Mouse (Mus musculus) testis, adult 2 months (tissue): ENCODE data around the gene Ppp2r5c. TPM values are rescaled to one million over a fixed set of nuclear protein-coding genes. Genes with fewer than 3 reads are reported as not detected.

Source experiments
- H3K27ac ChIP-seq: fragments of 200-500 bp; 2 replicates; pipeline ENCODE4 v1.5.1; 2012; ENCODE audit warnings: low read depth, low read length; ENCODE audit not compliant: control insufficient read depth, insufficient read depth
- H3K27me3 ChIP-seq: fragments of 200-500 bp; 2 replicates; pipeline ENCODE4 v1.6.1; 2012; ENCODE audit warnings: mild to moderate bottlenecking, low read length, moderate library complexity; ENCODE audit not compliant: control insufficient read depth, insufficient read depth
- H3K36me3 ChIP-seq: fragments of 200-500 bp; 2 replicates; pipeline ENCODE4 v1.6.1; 2012; ENCODE audit warnings: mild to moderate bottlenecking, low read length; ENCODE audit not compliant: control insufficient read depth, insufficient read depth
- H3K4me1 ChIP-seq: fragments of 200-500 bp; 2 replicates; pipeline ENCODE4 v1.6.1; 2012; ENCODE audit warnings: low read length; ENCODE audit not compliant: control insufficient read depth, insufficient read depth
- H3K4me3 ChIP-seq: fragments of 200-500 bp; 2 replicates; pipeline ENCODE4 v1.5.1; 2012; ENCODE audit warnings: low read depth, mild to moderate bottlenecking, low read length, moderate library complexity, mixed read lengths; ENCODE audit not compliant: control insufficient read depth
- CTCF ChIP-seq: fragments of 200-500 bp; IDR thresholded peaks from 2 replicates; pipeline ENCODE4 v1.5.1; 2012; ENCODE audit warnings: low read depth, mild to moderate bottlenecking, inconsistent platforms, low read length, moderate library complexity; ENCODE audit not compliant: control insufficient read depth, insufficient read depth, insufficient replicate concordance
- POLR2A ChIP-seq: fragments of 200-500 bp; IDR thresholded peaks from 2 replicates; pipeline ENCODE4 v1.6.1; 2012; ENCODE audit warnings: low read depth, mild to moderate bottlenecking, inconsistent platforms, low read length, moderate library complexity; ENCODE audit not compliant: control insufficient read depth
- polyA plus RNA-seq: library from polyadenylated mRNA; depleted of rRNA; stranded (reverse); fragments of >200 nt; gene quantifications from 2 replicates; pipeline ENCODE4 v1.2.3, GENCODE M21; 2012

Gene Ppp2r5c
- polyA plus RNA-seq, 1 experiment = 202 TPM

GRCm38 (mm10) chr12:110512884-110513283 lies 66.0 kb downstream of the Ppp2r5c start:
- Histone ChIP-seq H3K4me1 (no peaks in the 10 kb centered on the region), H3K27me3 (no peaks in the 10 kb centered on the region), H3K4me3 (no peak overlapping the region), H3K36me3 (no peaks in the 10 kb centered on the region; the same call in 1 of the 2 replicates), H3K27ac (no peak overlapping the region)
- no peak for TF ChIP-seq POLR2A
- TF ChIP-seq CTCF = no peak

GRCm38 (mm10) chr12:110515676-110516075 lies 68.8 kb downstream of the Ppp2r5c start:
- no peaks in the 10 kb centered on the region for H3K4me1 ChIP-seq
- no peak overlapping the region for H3K27ac ChIP-seq
- no peak for TF ChIP-seq POLR2A
- TF ChIP-seq CTCF = no peak
- H3K27me3 ChIP-seq = no peaks in the 10 kb centered on the region
- H3K36me3 ChIP-seq = no peaks in the 10 kb centered on the region; the same call in 1 of the 2 replicates
- no peak overlapping the region for H3K4me3 ChIP-seq

- H3K36me3 ChIP-seq = peaks cover 2% of the 10 kb centered on the region; the same call in 1 of the 2 replicates
- H3K4me1 ChIP-seq = no peaks in the 10 kb centered on the region
- H3K4me3 ChIP-seq = no peak overlapping the region
- no peak for TF ChIP-seq POLR2A
- H3K27me3 ChIP-seq = no peaks in the 10 kb centered on the region
- H3K27ac ChIP-seq = no peak overlapping the region
Measured at GRCm38 (mm10) chr12:110520236-110520987, 73.5 kb downstream of the Ppp2r5c start.

GRCm38 (mm10) chr12:110523526-110523925 lies 76.6 kb downstream of the Ppp2r5c start:
- peaks cover 2% of the 10 kb centered on the region; the same call in 1 of the 2 replicates for H3K36me3 ChIP-seq
- H3K27ac ChIP-seq = no peak overlapping the region
- no peak for TF ChIP-seq CTCF
- no peak for TF ChIP-seq POLR2A
- no peaks in the 10 kb centered on the region for H3K4me1 ChIP-seq
- H3K4me3 ChIP-seq = no peak overlapping the region
- no peaks in the 10 kb centered on the region for H3K27me3 ChIP-seq

- Histone ChIP-seq H3K36me3 (no peaks in the 10 kb centered on the region), H3K4me3 (no peak overlapping the region), H3K4me1 (no peaks in the 10 kb centered on the region), H3K27me3 (no peaks in the 10 kb centered on the region), H3K27ac (no peak overlapping the region)
- no peak for TF ChIP-seq POLR2A
- TF ChIP-seq CTCF = no peak
Measured at GRCm38 (mm10) chr12:110532711-110533110, 85.8 kb downstream of the Ppp2r5c start.

GRCm38 (mm10) chr12:110533151-110533550 lies 86.2 kb downstream of the Ppp2r5c start:
- Histone ChIP-seq H3K27me3 (no peaks in the 10 kb centered on the region), H3K4me1 (no peaks in the 10 kb centered on the region), H3K36me3 (no peaks in the 10 kb centered on the region), H3K27ac (no peak overlapping the region), H3K4me3 (peak overlapping the region; percentile 30)
- TF ChIP-seq POLR2A = no peak
- no peak for TF ChIP-seq CTCF

GRCm38 (mm10) chr12:110533832-110534231 lies 86.9 kb downstream of the Ppp2r5c start:
- TF ChIP-seq CTCF (no peak), POLR2A (no peak)
- Histone ChIP-seq H3K4me1 (no peaks in the 10 kb centered on the region), H3K27ac (no peak overlapping the region), H3K4me3 (no peak overlapping the region), H3K36me3 (no peaks in the 10 kb centered on the region), H3K27me3 (no peaks in the 10 kb centered on the region)
